In the genomic region with DNA sequence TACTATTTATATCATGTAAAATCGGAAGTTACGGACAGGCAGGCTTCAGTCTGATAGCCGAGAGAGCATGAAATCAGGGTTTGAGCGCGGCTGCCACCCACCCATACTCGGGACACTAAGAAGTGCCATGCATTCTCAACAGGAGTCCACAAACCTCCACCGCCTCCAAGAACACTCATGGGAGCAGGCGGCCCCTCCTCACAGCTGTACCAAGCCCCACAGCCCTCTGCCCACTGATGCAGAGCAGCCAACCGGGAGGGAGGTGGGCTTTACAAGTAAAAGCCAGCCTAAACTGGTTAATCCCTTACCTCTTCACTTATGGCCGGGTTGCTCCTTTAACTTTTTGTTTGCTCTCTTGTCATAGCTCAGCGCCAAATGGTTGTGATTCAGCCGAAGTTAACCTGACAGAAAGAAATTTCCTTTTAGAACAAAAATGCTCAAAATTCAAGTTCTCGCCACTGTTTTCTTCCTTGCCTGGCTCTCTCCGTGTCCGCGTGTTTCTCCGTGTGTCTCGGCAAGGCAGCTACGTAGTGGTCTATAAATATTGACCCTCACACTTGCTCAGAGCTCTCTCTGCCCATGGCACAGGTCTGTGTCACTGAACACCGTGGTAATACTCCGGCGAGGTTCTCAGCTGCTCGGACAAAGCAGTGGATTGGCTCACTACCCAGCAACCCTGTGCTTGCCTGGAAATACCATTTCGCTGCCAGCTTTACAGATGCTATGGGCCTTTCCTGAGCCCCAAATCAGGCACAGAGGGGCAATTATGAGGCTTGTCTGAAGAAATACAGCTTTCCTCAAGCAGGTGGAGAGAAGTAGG, we compare ENCODE assay signal across 8 mouse cellular contexts.
A peak's percentile ranks its signal among the peaks of the same experiment; 100 is the strongest.
DNase-seq lines count a peak whose midpoint lies in the region; ATAC-seq lines count a peak whose summit lies in the region.

No protein-coding gene starts in this region.

- no peaks in the 10 kb centered on the region for H3K9me3 ChIP-seq in lung, embryonic 16.5 days (ENCODE audit: control insufficient read depth, low read length)

- H3K4me3 ChIP-seq in lung, embryonic 16.5 days (ENCODE audit: low read length) = peak overlapping the region; percentile 31

- peak; percentile 67; the same call in 1 of the 2 replicates for ATAC-seq in lung, embryonic 16.5 days (ENCODE audit: low read depth)

- H3K9ac ChIP-seq in lung, embryonic 16.5 days (ENCODE audit: low read length) = no peak overlapping the region; the same call in none of the 2 replicates

- H3K4me2 ChIP-seq in lung, embryonic 16.5 days (ENCODE audit: low read depth, low read length) = peak overlapping the region; percentile 43

- H3K36me3 ChIP-seq in lung, embryonic 16.5 days (ENCODE audit: control insufficient read depth, insufficient read depth, low read length) = no peaks in the 10 kb centered on the region

- WGBS in lung, embryonic 16.5 days = 63% methylated on average over 24 of the region's 24 CpGs

- H3K27ac ChIP-seq in lung, embryonic 16.5 days (ENCODE audit: low read length) = 0 out of 2 replicates have a peak overlapping the region, but pooled peaks have one; percentile 20

- DNase-seq in lung, postnatal 4 days = no peak
- peak; percentile 14 to 16 for DNase-seq in frontal cortex, postnatal 36 days (ENCODE audit: low spot score in 2 of 2)
- DNase-seq in kidney, postnatal 25 days = peak; percentile 28 to 50
- peak; percentile 8 to 20 for DNase-seq in right cerebral cortex, adult 2 months (ENCODE audit: low spot score in 2 of 2)
- no peak for DNase-seq in spleen, adult 18-20 months
- no peak for DNase-seq in layer of hippocampus, adult 9-10 months (ENCODE audit: low spot score)
- no peak for DNase-seq in thymus, postnatal 25 days

- 0 out of 2 replicates have a peak, but pooled peaks cover 2% of the 10 kb centered on the region for H3K4me1 ChIP-seq in lung, embryonic 16.5 days (replicated peaks; ENCODE audit: control insufficient read depth, insufficient read depth, low read length)

- H3K27me3 ChIP-seq in lung, embryonic 16.5 days (ENCODE audit: control insufficient read depth, insufficient read depth, low read depth, low read length) = no peaks in the 10 kb centered on the region

Comparison
In these comparisons a context has a peak if more than half of its experiments do, and no peak if none do; other contexts are left out.
1. DNase-seq: peak in frontal cortex, postnatal 36 days (2 of 2), kidney, postnatal 25 days (2 of 2) and right cerebral cortex, adult 2 months (2 of 2); none in lung, postnatal 4 days (0 of 2), spleen, adult 18-20 months (0 of 2), layer of hippocampus, adult 9-10 months (single experiment) and thymus, postnatal 25 days (single experiment).